Mouse (Mus musculus): ENCODE results near the gene Gng12. TPM values are rescaled to one million over a fixed set of nuclear protein-coding genes. Genes with fewer than 3 reads are reported as not detected.

Gng12 gene
- polyA plus RNA-seq, 1 experiment from 2014 or later, result 77.1 TPM

- no peak overlapping the region for H3K4me3 ChIP-seq (ENCODE audit: low read depth, low read length)
- ATAC-seq (peak; percentile 47), DNase-seq (ENCODE audit: low spot score) (peak; percentile 47)
- H3K36me3 ChIP-seq (ENCODE audit: insufficient read depth, low read length), result no peaks in the 10 kb centered on the region
- WGBS, result 33% methylated on average over 4 of the region's 4 CpGs
- no peaks in the 10 kb centered on the region for H3K9me3 ChIP-seq (ENCODE audit: low read length)
- H3K27ac ChIP-seq (ENCODE audit: low read length), result no peak overlapping the region
- TF ChIP-seq CTCF (IDR thresholded peaks at IDR 0.05) (0 out of 2 replicates have a peak, but pooled peaks have one; percentile 15), EP300 (IDR thresholded peaks at IDR 0.05) (no peak)
- no peak overlapping the region for H3K4me2 ChIP-seq (replicated peaks; ENCODE audit: low read depth, low read length)
- H3K27me3 ChIP-seq (replicated peaks; ENCODE audit: insufficient read depth, low read length), result no peaks in the 10 kb centered on the region
- no peak overlapping the region for H3K9ac ChIP-seq (replicated peaks; ENCODE audit: low read depth)
- H3K4me1 ChIP-seq (ENCODE audit: insufficient read depth, low read depth, low read length), result peaks cover 10% of the 10 kb centered on the region; the same call in 1 of the 2 replicates
Measured at GRCm38 (mm10) chr6:66965203-66965602, 69.0 kb downstream of the Gng12 start.

GRCm38 (mm10) chr6:66967788-66968187, 71.6 kb downstream of the Gng12 start:
- Histone ChIP-seq H3K9me3 (ENCODE audit: low read length) (no peaks in the 10 kb centered on the region), H3K4me1 (ENCODE audit: insufficient read depth, low read depth, low read length) (peaks cover 10% of the 10 kb centered on the region; the same call in 1 of the 2 replicates), H3K27ac (ENCODE audit: low read length) (no peak overlapping the region), H3K9ac (replicated peaks; ENCODE audit: low read depth) (no peak overlapping the region), H3K4me3 (ENCODE audit: low read depth, low read length) (no peak overlapping the region), H3K36me3 (ENCODE audit: insufficient read depth, low read length) (no peaks in the 10 kb centered on the region), H3K27me3 (replicated peaks; ENCODE audit: insufficient read depth, low read length) (no peaks in the 10 kb centered on the region), H3K4me2 (replicated peaks; ENCODE audit: low read depth, low read length) (no peak overlapping the region)
- no peak for ATAC-seq
- 21% methylated on average over 2 of the region's 2 CpGs for WGBS
- peak; percentile 20 for DNase-seq (ENCODE audit: low spot score)
- TF ChIP-seq EP300 (IDR thresholded peaks at IDR 0.05), result no peak
- TF ChIP-seq CTCF (IDR thresholded peaks at IDR 0.05), result no peak

- H3K4me1 ChIP-seq (ENCODE audit: insufficient read depth, low read depth, low read length), result peaks cover 7% of the 10 kb centered on the region; the same call in 1 of the 2 replicates
Measured at GRCm38 (mm10) chr6:66969446-66969845, 73.2 kb downstream of the Gng12 start.

GRCm38 (mm10) chr6:66972300-66972699, 76.1 kb downstream of the Gng12 start:
- Histone ChIP-seq H3K9ac (replicated peaks; ENCODE audit: low read depth) (no peak overlapping the region), H3K27me3 (replicated peaks; ENCODE audit: insufficient read depth, low read length) (no peaks in the 10 kb centered on the region), H3K4me1 (ENCODE audit: insufficient read depth, low read depth, low read length) (no peaks in the 10 kb centered on the region), H3K4me3 (ENCODE audit: low read depth, low read length) (no peak overlapping the region), H3K27ac (ENCODE audit: low read length) (no peak overlapping the region), H3K36me3 (ENCODE audit: insufficient read depth, low read length) (no peaks in the 10 kb centered on the region), H3K9me3 (ENCODE audit: low read length) (no peaks in the 10 kb centered on the region), H3K4me2 (replicated peaks; ENCODE audit: low read depth, low read length) (no peak overlapping the region)
- no peak for ATAC-seq
- no peak for DNase-seq (ENCODE audit: low spot score)
- 62% methylated on average over 8 of the region's 8 CpGs for WGBS
- TF ChIP-seq EP300 (IDR thresholded peaks at IDR 0.05) (no peak), CTCF (IDR thresholded peaks at IDR 0.05) (no peak)

More at GRCm38 (mm10) chr6:66969446-66969845, 73.2 kb downstream of the Gng12 start:
- TF ChIP-seq EP300 (IDR thresholded peaks at IDR 0.05), result no peak
- no peak for TF ChIP-seq CTCF (IDR thresholded peaks at IDR 0.05)
- Histone ChIP-seq H3K36me3 (ENCODE audit: insufficient read depth, low read length) (no peaks in the 10 kb centered on the region), H3K27me3 (replicated peaks; ENCODE audit: insufficient read depth, low read length) (no peaks in the 10 kb centered on the region), H3K27ac (ENCODE audit: low read length) (no peak overlapping the region), H3K9ac (replicated peaks; ENCODE audit: low read depth) (no peak overlapping the region), H3K4me3 (ENCODE audit: low read depth, low read length) (no peak overlapping the region), H3K4me2 (replicated peaks; ENCODE audit: low read depth, low read length) (no peak overlapping the region), H3K9me3 (ENCODE audit: low read length) (no peaks in the 10 kb centered on the region)
- WGBS, result 85% methylated on average over 3 of the region's 3 CpGs
- DNase-seq (ENCODE audit: low spot score), result no peak
- no peak for ATAC-seq

- DNase-seq (ENCODE audit: low spot score), result peak; percentile 66
- Histone ChIP-seq H3K9ac (replicated peaks; ENCODE audit: low read depth) (no peak overlapping the region), H3K4me1 (ENCODE audit: insufficient read depth, low read depth, low read length) (no peaks in the 10 kb centered on the region), H3K4me3 (ENCODE audit: low read depth, low read length) (no peak overlapping the region), H3K9me3 (ENCODE audit: low read length) (no peaks in the 10 kb centered on the region), H3K36me3 (ENCODE audit: insufficient read depth, low read length) (no peaks in the 10 kb centered on the region), H3K27ac (ENCODE audit: low read length) (no peak overlapping the region), H3K27me3 (replicated peaks; ENCODE audit: insufficient read depth, low read length) (no peaks in the 10 kb centered on the region), H3K4me2 (replicated peaks; ENCODE audit: low read depth, low read length) (no peak overlapping the region)
- ATAC-seq, result peak; percentile 62; the same call in 1 of the 2 replicates
- no peak; the same call in 1 of the 2 replicates for TF ChIP-seq CTCF (IDR thresholded peaks at IDR 0.05)
- no peak for TF ChIP-seq EP300 (IDR thresholded peaks at IDR 0.05)
- WGBS, result 21% methylated on average over 3 of the region's 3 CpGs
Measured at GRCm38 (mm10) chr6:66973180-66973579, 77.0 kb downstream of the Gng12 start.

- no peak for ATAC-seq
- TF ChIP-seq CTCF (IDR thresholded peaks at IDR 0.05), result no peak
- no peak for TF ChIP-seq EP300 (IDR thresholded peaks at IDR 0.05)
- Histone ChIP-seq H3K4me1 (ENCODE audit: insufficient read depth, low read depth, low read length) (no peaks in the 10 kb centered on the region), H3K27ac (ENCODE audit: low read length) (no peak overlapping the region), H3K4me3 (ENCODE audit: low read depth, low read length) (no peak overlapping the region), H3K36me3 (ENCODE audit: insufficient read depth, low read length) (no peaks in the 10 kb centered on the region), H3K9me3 (ENCODE audit: low read length) (no peaks in the 10 kb centered on the region), H3K9ac (replicated peaks; ENCODE audit: low read depth) (no peak overlapping the region), H3K27me3 (replicated peaks; ENCODE audit: insufficient read depth, low read length) (no peaks in the 10 kb centered on the region), H3K4me2 (replicated peaks; ENCODE audit: low read depth, low read length) (no peak overlapping the region)
- 81% methylated on average over 4 of the region's 4 CpGs for WGBS
- DNase-seq (ENCODE audit: low spot score), result no peak
Measured at GRCm38 (mm10) chr6:66975522-66975921, 79.3 kb downstream of the Gng12 start.

- Histone ChIP-seq H3K4me3 (ENCODE audit: low read depth, low read length) (no peak overlapping the region), H3K9ac (replicated peaks; ENCODE audit: low read depth) (no peak overlapping the region), H3K27ac (ENCODE audit: low read length) (no peak overlapping the region), H3K9me3 (ENCODE audit: low read length) (no peaks in the 10 kb centered on the region), H3K27me3 (replicated peaks; ENCODE audit: insufficient read depth, low read length) (no peaks in the 10 kb centered on the region), H3K36me3 (ENCODE audit: insufficient read depth, low read length) (no peaks in the 10 kb centered on the region), H3K4me1 (ENCODE audit: insufficient read depth, low read depth, low read length) (peaks cover 3% of the 10 kb centered on the region; the same call in 1 of the 2 replicates), H3K4me2 (replicated peaks; ENCODE audit: low read depth, low read length) (no peak overlapping the region)
- TF ChIP-seq CTCF (IDR thresholded peaks at IDR 0.05) (no peak), EP300 (IDR thresholded peaks at IDR 0.05) (no peak)
- DNase-seq (ENCODE audit: low spot score) (no peak), ATAC-seq (no peak; the same call in 1 of the 2 replicates)
- 48% methylated on average over 1 of the region's 1 CpGs for WGBS
Measured at GRCm38 (mm10) chr6:66979197-66979596, 83.0 kb downstream of the Gng12 start.
